Mouse (Mus musculus): ENCODE measurements around the gene Olfr138.

The Olfr138 gene

DNA sequence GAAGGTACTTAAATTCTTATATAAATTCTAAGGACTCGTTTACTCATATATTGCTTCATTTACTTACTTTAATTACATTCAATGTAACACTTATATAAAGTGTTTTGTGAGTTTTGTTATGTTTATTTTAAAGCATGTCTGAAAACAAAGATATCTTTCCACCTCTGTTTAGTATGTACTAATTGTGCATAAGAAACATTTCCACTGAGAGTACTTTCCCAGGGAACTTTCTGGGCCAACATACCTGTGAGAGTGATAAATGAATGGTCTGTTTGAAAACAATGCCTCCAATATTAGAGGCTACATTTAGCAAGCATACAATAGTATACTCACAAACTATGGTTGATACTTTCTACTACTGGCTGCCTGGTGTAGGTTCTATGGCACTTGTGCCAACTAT lies at the start of gene Olfr138:
TSS of gene Olfr138 (plus strand) at position 301 of the 400 bp plus-strand sequence.
- no peak for DNase-seq

DNA sequence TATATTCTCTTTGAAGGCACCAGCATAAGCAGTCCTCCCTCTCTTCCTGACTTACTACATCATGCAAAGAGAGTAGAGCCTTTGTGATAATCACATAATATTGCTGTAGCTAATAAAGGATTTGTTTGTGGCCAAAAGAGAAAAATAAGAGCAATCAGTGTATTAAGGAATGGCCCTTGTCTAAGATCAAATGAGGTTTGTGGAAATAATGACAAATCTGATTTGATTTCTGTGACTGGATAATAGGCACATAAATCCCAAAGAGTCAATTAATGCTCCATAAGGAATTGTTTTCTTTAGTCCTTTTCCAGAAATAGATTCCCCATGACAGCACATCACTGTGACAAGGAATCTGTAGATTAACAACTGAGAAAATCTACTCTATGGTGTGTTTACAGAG lies 46.6 kb downstream of the Olfr138 start, which contains the start of gene Olfr137:
TSS of gene Olfr137 (minus strand) at position 101 of the 400 bp plus-strand sequence.
- DNase-seq = no peak
